17 mouse cellular contexts compared by ENCODE assay signal in the genomic region with DNA sequence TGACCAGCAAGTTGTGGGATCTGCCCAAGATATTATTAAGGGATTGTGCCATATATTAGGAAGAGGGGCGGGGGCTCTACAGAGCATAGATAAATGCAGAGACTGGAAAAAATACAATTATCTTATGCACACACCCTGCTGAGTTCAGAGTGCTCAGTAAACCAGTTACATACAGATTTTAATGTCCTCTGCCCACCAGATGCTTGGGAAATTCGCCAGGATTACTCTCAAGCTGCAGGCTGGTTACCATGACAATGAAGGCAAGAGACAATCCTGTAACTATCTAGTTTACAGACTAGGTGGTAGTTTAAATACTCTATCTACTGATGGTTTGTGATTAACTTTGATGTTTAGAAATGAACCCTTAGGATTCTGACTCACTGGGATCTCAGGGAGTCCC.
DNase-seq lines count a peak whose midpoint lies in the region; ATAC-seq and TF ChIP-seq lines count a peak whose summit lies in the region.
"Had no signal": no experiment of that assay in that cellular context is flagged by ENCODE, and none has a peak within 500 bp of the region (broad histone marks: within the 10 kb centered on the region; RNA-seq: fewer than 3 reads in every experiment).

No protein-coding gene starts in this region.

- DNase-seq in forebrain, embryonic 14.5 days (ENCODE audit: low spot score): peak; percentile 69
- peak; percentile 59 to 81 for DNase-seq in layer of hippocampus, adult 18-20 months (ENCODE audit: low spot score in 2 of 2)
- DNase-seq in layer of hippocampus, postnatal 25 days (ENCODE audit: extremely low spot score in 1 of 2, low spot score in 1 of 2): no peak
- DNase-seq in retina, postnatal 1 day: peak; percentile 30
- no peak for DNase-seq in retina, embryonic 14.5 days (ENCODE audit: low spot score)
- DNase-seq in adrenal gland, postnatal 25 days: no peak
- DNase-seq: cerebellum, adult 11-12 months; gastrocnemius, adult 2 months; heart, adult 18-20 months; kidney, adult 9 months; lung, postnatal 14 days; thymus, postnatal 36 days had no signal

- no peak overlapping the region for H3K4me2 ChIP-seq in forebrain, embryonic 14.5 days (ENCODE audit: low read length)
- H3K4me2 ChIP-seq in forebrain, embryonic 12.5 days: no peak overlapping the region
- H3K4me2 ChIP-seq: embryonic facial prominence, embryonic 12.5 days; liver, embryonic 15.5 days had no signal

- H3K9ac ChIP-seq in forebrain, embryonic 14.5 days (ENCODE audit: low read length): no peak overlapping the region
- no peak overlapping the region for H3K9ac ChIP-seq in forebrain, embryonic 12.5 days
- H3K9ac ChIP-seq: embryonic facial prominence, embryonic 12.5 days; liver, embryonic 15.5 days had no signal

- peaks cover 4% of the 10 kb centered on the region; the same call in 1 of the 2 replicates for H3K4me1 ChIP-seq in forebrain, embryonic 14.5 days (ENCODE audit: control insufficient read depth, insufficient read depth, low read length)
- peaks cover 11% of the 10 kb centered on the region; the same call in 1 of the 2 replicates for H3K4me1 ChIP-seq in forebrain, embryonic 12.5 days
- peaks cover 7% of the 10 kb centered on the region; the same call in 1 of the 2 replicates for H3K4me1 ChIP-seq in olfactory bulb, adult 2 months (ENCODE audit: control insufficient read depth, insufficient read depth, low read length)
- H3K4me1 ChIP-seq: embryonic facial prominence, embryonic 12.5 days; liver, embryonic 15.5 days had no signal

- WGBS in forebrain, embryonic 14.5 days: 47% methylated on average over 2 of the region's 2 CpGs
- WGBS in forebrain, embryonic 12.5 days: 49% methylated on average over 2 of the region's 2 CpGs
- 37% methylated on average over 2 of the region's 2 CpGs for WGBS in olfactory bulb, adult 2 months

- no peak overlapping the region for H3K4me3 ChIP-seq in forebrain, embryonic 14.5 days (ENCODE audit: low read depth, low read length)
- H3K4me3 ChIP-seq in forebrain, embryonic 12.5 days (replicated peaks): no peak overlapping the region
- H3K4me3 ChIP-seq in olfactory bulb, adult 2 months (ENCODE audit: insufficient read depth, low read depth, low read length): no peak overlapping the region
- H3K4me3 ChIP-seq: embryonic facial prominence, embryonic 12.5 days; gastrocnemius, adult 2 months; liver, embryonic 15.5 days; myocyte had no signal

- H3K9me3 ChIP-seq in forebrain, embryonic 14.5 days (replicated peaks; ENCODE audit: control insufficient read depth, low read length): no peaks in the 10 kb centered on the region
- no peaks in the 10 kb centered on the region for H3K9me3 ChIP-seq in forebrain, embryonic 12.5 days
- H3K9me3 ChIP-seq: embryonic facial prominence, embryonic 12.5 days; liver, embryonic 15.5 days had no signal

- no peak for TF ChIP-seq CTCF in olfactory bulb, adult 2 months (IDR thresholded peaks at IDR 0.05; ENCODE audit: insufficient read depth, low read depth, low read length)

- TF ChIP-seq POLR2A in olfactory bulb, adult 2 months (IDR thresholded peaks at IDR 0.05; ENCODE audit: insufficient read depth, low read depth, low read length): no peak

- no peak overlapping the region for H3K27ac ChIP-seq in forebrain, embryonic 14.5 days (ENCODE audit: low read depth, low read length)
- H3K27ac ChIP-seq in forebrain, embryonic 12.5 days: no peak overlapping the region
- H3K27ac ChIP-seq in olfactory bulb, adult 2 months (ENCODE audit: insufficient read depth, low read depth, low read length): peak overlapping the region; percentile 46; the same call in 1 of the 2 replicates
- H3K27ac ChIP-seq: embryonic facial prominence, embryonic 12.5 days; gastrocnemius, adult 2 months; liver, embryonic 15.5 days had no signal

- no peak for ATAC-seq in forebrain, embryonic 14.5 days
- no peak for ATAC-seq in forebrain, embryonic 12.5 days (ENCODE audit: low FRiP score)

- H3K36me3 ChIP-seq in forebrain, embryonic 14.5 days (ENCODE audit: control insufficient read depth, insufficient read depth, low read length): no peaks in the 10 kb centered on the region
- no peaks in the 10 kb centered on the region for H3K36me3 ChIP-seq in forebrain, embryonic 12.5 days (replicated peaks)
- H3K36me3 ChIP-seq: embryonic facial prominence, embryonic 12.5 days; liver, embryonic 15.5 days had no signal

- H3K27me3 ChIP-seq in forebrain, embryonic 14.5 days (replicated peaks; ENCODE audit: control insufficient read depth, insufficient read depth, low read length): no peaks in the 10 kb centered on the region
- no peaks in the 10 kb centered on the region for H3K27me3 ChIP-seq in forebrain, embryonic 12.5 days
- H3K27me3 ChIP-seq: embryonic facial prominence, embryonic 12.5 days; liver, embryonic 15.5 days had no signal

Comparison
In these comparisons a context has a peak if more than half of its experiments do, and no peak if none do; other contexts are left out.
1. DNase-seq: peak in forebrain, embryonic 14.5 days (single experiment), layer of hippocampus, adult 18-20 months (2 of 2) and retina, postnatal 1 day (single experiment); none in layer of hippocampus, postnatal 25 days (0 of 2), retina, embryonic 14.5 days (single experiment) and adrenal gland, postnatal 25 days (single experiment).